Mouse (Mus musculus): ENCODE results near the gene Tmem50a. TPM values are rescaled to one million over a fixed set of nuclear protein-coding genes. Genes with fewer than 3 reads are reported as not detected.
A peak's percentile ranks its signal among the peaks of the same experiment; 100 is the strongest.
"Not testable (repeated sequence)": the region's sequence is repeated elsewhere in the genome, so short reads cannot be mapped to it uniquely, and the experiment has no call there.

The Tmem50a gene
- polyA plus RNA-seq, 1 experiment from 2014 or later, result 131 TPM

- H3K36me3 ChIP-seq (ENCODE audit: control insufficient read depth, insufficient read depth, low read length), result no peaks in the 10 kb centered on the region
- H3K4me1 ChIP-seq (replicated peaks; ENCODE audit: control insufficient read depth, insufficient read depth, low read length), result peaks cover 30% of the 10 kb centered on the region
- no peak overlapping the region; the same call in none of the 2 replicates for H3K9ac ChIP-seq (ENCODE audit: low read depth, low read length)
- DNase-seq (ENCODE audit: low spot score), result no peak
- H3K9me3 ChIP-seq (ENCODE audit: control insufficient read depth, low read length), result no peaks in the 10 kb centered on the region
- H3K27me3 ChIP-seq (replicated peaks; ENCODE audit: control insufficient read depth, insufficient read depth, low read length), result no peaks in the 10 kb centered on the region
- ATAC-seq (replicated peaks; ENCODE audit: low FRiP score), result no peak
- peak overlapping the region; percentile 50 for H3K4me2 ChIP-seq
- H3K27ac ChIP-seq (ENCODE audit: low read depth, low read length), result peak overlapping the region; percentile 41; the same call in 1 of the 2 replicates
- WGBS, result 29% methylated on average over 12 of the region's 12 CpGs
- H3K4me3 ChIP-seq (ENCODE audit: low read depth, low read length), result 0 out of 2 replicates have a peak overlapping the region, but pooled peaks have one; percentile 4
Observed at GRCm38 (mm10) chr4:134919733-134920540, 5.1 kb upstream of the Tmem50a start.

- Histone ChIP-seq H3K9ac (ENCODE audit: low read depth, low read length) (0 out of 2 replicates have a peak overlapping the region, but pooled peaks have one; percentile 8), H3K4me2 (no peak overlapping the region), H3K4me1 (replicated peaks; ENCODE audit: control insufficient read depth, insufficient read depth, low read length) (peaks cover 29% of the 10 kb centered on the region), H3K27ac (ENCODE audit: low read depth, low read length) (peak overlapping the region; percentile 65), H3K27me3 (replicated peaks; ENCODE audit: control insufficient read depth, insufficient read depth, low read length) (no peaks in the 10 kb centered on the region), H3K36me3 (ENCODE audit: control insufficient read depth, insufficient read depth, low read length) (no peaks in the 10 kb centered on the region), H3K9me3 (ENCODE audit: control insufficient read depth, low read length) (no peaks in the 10 kb centered on the region), H3K4me3 (ENCODE audit: low read depth, low read length) (no peak overlapping the region)
- WGBS, result 44% methylated on average over 7 of the region's 7 CpGs
- DNase-seq (ENCODE audit: low spot score), result no peak
- ATAC-seq (replicated peaks; ENCODE audit: low FRiP score), result no peak
Observed at GRCm38 (mm10) chr4:134918381-134918780, 3.6 kb upstream of the Tmem50a start.

DNA sequence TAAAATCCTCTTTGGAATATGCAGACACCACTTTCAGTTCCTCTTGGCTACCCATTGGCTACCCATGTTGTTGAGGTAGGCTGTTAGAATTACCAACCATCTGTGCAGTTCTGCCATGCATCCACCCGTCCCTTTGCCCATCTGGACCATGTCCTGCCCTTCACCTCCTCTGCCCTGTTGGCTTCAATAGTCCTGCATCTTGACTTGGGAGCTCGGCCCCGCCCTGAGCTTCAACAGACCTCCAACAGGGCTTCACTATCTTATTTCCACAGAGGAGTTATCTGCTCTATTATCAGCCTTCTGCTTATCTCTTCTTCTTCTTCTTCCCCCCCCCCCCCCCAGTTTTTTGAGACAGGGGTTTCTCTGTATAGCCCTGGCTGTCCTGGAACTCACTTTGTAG, 2.4 kb upstream of the Tmem50a start:
- peaks cover 36% of the 10 kb centered on the region for H3K4me1 ChIP-seq (replicated peaks; ENCODE audit: control insufficient read depth, insufficient read depth, low read length)
- 50% methylated on average over 3 of the region's 3 CpGs for WGBS

GRCm38 (mm10) chr4:134915223-134916050, 613 bp upstream of the Tmem50a start:
- H3K27me3 ChIP-seq (replicated peaks; ENCODE audit: control insufficient read depth, insufficient read depth, low read length), result no peaks in the 10 kb centered on the region
- DNase-seq (ENCODE audit: low spot score), result no peak
- H3K36me3 ChIP-seq (ENCODE audit: control insufficient read depth, insufficient read depth, low read length), result peaks cover 8% of the 10 kb centered on the region; the same call in 1 of the 2 replicates
- no peaks in the 10 kb centered on the region for H3K9me3 ChIP-seq (ENCODE audit: control insufficient read depth, low read length)
- H3K4me1 ChIP-seq (replicated peaks; ENCODE audit: control insufficient read depth, insufficient read depth, low read length), result peaks cover 36% of the 10 kb centered on the region
- H3K4me3 ChIP-seq (ENCODE audit: low read depth, low read length), result peak overlapping the region; percentile 93
- peak overlapping the region; percentile 68 for H3K4me2 ChIP-seq
- H3K9ac ChIP-seq (ENCODE audit: low read depth, low read length), result peak overlapping the region; percentile 93
- H3K27ac ChIP-seq (ENCODE audit: low read depth, low read length), result peak overlapping the region; percentile 99
- 60% methylated on average over 14 of the region's 14 CpGs for WGBS
- ATAC-seq (replicated peaks; ENCODE audit: low FRiP score), result no peak

More for the DNA sequence above, 2.4 kb upstream of the Tmem50a start:
- peak; percentile 46 for ATAC-seq (replicated peaks; ENCODE audit: low FRiP score)
- peak overlapping the region; percentile 36; the same call in 1 of the 2 replicates for H3K27ac ChIP-seq (ENCODE audit: low read depth, low read length)
- H3K36me3 ChIP-seq (ENCODE audit: control insufficient read depth, insufficient read depth, low read length), result peaks cover 1% of the 10 kb centered on the region; the same call in 1 of the 2 replicates
- no peak overlapping the region for H3K9ac ChIP-seq (ENCODE audit: low read depth, low read length)
- no peak overlapping the region for H3K4me3 ChIP-seq (ENCODE audit: low read depth, low read length)
- peak overlapping the region; percentile 3; the same call in 1 of the 2 replicates for H3K4me2 ChIP-seq
- H3K9me3 ChIP-seq (ENCODE audit: control insufficient read depth, low read length), result no peaks in the 10 kb centered on the region
- no peak for DNase-seq (ENCODE audit: low spot score)
- no peaks in the 10 kb centered on the region for H3K27me3 ChIP-seq (replicated peaks; ENCODE audit: control insufficient read depth, insufficient read depth, low read length)

- ATAC-seq (replicated peaks; ENCODE audit: low FRiP score) (peak; percentile 70), DNase-seq (ENCODE audit: low spot score) (no peak)
- peak overlapping the region; percentile 68 for H3K4me2 ChIP-seq
- H3K4me3 ChIP-seq (ENCODE audit: low read depth, low read length), result peak overlapping the region; percentile 93
- H3K27ac ChIP-seq (ENCODE audit: low read depth, low read length), result peak overlapping the region; percentile 99
- WGBS, result 2% methylated on average over 43 of the region's 43 CpGs
- peak overlapping the region; percentile 93 for H3K9ac ChIP-seq (ENCODE audit: low read depth, low read length)
- H3K27me3 ChIP-seq (replicated peaks; ENCODE audit: control insufficient read depth, insufficient read depth, low read length), result no peaks in the 10 kb centered on the region
- peaks cover 32% of the 10 kb centered on the region for H3K4me1 ChIP-seq (replicated peaks; ENCODE audit: control insufficient read depth, insufficient read depth, low read length)
- peaks cover 10% of the 10 kb centered on the region for H3K36me3 ChIP-seq (ENCODE audit: control insufficient read depth, insufficient read depth, low read length)
- no peaks in the 10 kb centered on the region for H3K9me3 ChIP-seq (ENCODE audit: control insufficient read depth, low read length)
Observed at GRCm38 (mm10) chr4:134914122-134914863, 531 bp downstream of the Tmem50a start.

GRCm38 (mm10) chr4:134913413-134913812, 1.4 kb downstream of the Tmem50a start:
- H3K27ac ChIP-seq (ENCODE audit: low read depth, low read length), result no peak overlapping the region
- WGBS, result 28% methylated on average over 3 of the region's 3 CpGs
- DNase-seq (ENCODE audit: low spot score) (peak; percentile 63), ATAC-seq (replicated peaks; ENCODE audit: low FRiP score) (no peak)
- no peaks in the 10 kb centered on the region for H3K9me3 ChIP-seq (ENCODE audit: control insufficient read depth, low read length)
- H3K4me1 ChIP-seq (replicated peaks; ENCODE audit: control insufficient read depth, insufficient read depth, low read length), result peaks cover 29% of the 10 kb centered on the region
- H3K4me2 ChIP-seq, result peak overlapping the region; percentile 68
- no peaks in the 10 kb centered on the region for H3K27me3 ChIP-seq (replicated peaks; ENCODE audit: control insufficient read depth, insufficient read depth, low read length)
- H3K9ac ChIP-seq (ENCODE audit: low read depth, low read length), result 0 out of 2 replicates have a peak overlapping the region, but pooled peaks have one; percentile 25
- peak overlapping the region; percentile 93 for H3K4me3 ChIP-seq (ENCODE audit: low read depth, low read length)
- peaks cover 19% of the 10 kb centered on the region for H3K36me3 ChIP-seq (ENCODE audit: control insufficient read depth, insufficient read depth, low read length)

DNA sequence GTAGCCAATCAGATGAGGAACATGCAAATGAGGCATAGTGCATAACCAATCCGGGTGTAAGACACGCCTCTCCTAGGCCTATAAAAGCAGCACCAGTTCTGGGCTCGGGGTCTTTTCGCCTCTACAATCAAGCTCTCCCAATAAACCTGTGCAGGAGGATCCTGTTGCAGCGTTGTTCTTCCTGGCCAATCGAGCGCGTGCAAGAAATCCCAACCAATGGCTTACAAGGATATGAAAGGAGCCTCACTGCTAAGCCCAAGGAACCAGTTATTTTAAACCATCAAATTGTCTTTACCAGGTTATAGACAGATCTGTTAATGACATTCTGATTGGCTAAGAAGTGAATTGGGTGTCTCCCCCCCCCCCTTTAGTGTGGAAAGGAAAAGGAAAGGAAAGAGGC, 3.4 kb downstream of the Tmem50a start:
- H3K27ac ChIP-seq (ENCODE audit: low read depth, low read length); H3K4me3 ChIP-seq (ENCODE audit: low read depth, low read length); ATAC-seq (replicated peaks; ENCODE audit: low FRiP score); H3K27me3 ChIP-seq (replicated peaks; ENCODE audit: control insufficient read depth, insufficient read depth, low read length); H3K9me3 ChIP-seq (ENCODE audit: control insufficient read depth, low read length); H3K9ac ChIP-seq (ENCODE audit: low read depth, low read length); DNase-seq (ENCODE audit: low spot score); H3K4me2 ChIP-seq: not testable (repeated sequence)
- Histone ChIP-seq H3K36me3 (ENCODE audit: control insufficient read depth, insufficient read depth, low read length) (peaks cover 32% of the 10 kb centered on the region), H3K4me1 (replicated peaks; ENCODE audit: control insufficient read depth, insufficient read depth, low read length) (peaks cover 14% of the 10 kb centered on the region)
- WGBS, result 96% methylated on average over 6 of the region's 8 CpGs

DNA sequence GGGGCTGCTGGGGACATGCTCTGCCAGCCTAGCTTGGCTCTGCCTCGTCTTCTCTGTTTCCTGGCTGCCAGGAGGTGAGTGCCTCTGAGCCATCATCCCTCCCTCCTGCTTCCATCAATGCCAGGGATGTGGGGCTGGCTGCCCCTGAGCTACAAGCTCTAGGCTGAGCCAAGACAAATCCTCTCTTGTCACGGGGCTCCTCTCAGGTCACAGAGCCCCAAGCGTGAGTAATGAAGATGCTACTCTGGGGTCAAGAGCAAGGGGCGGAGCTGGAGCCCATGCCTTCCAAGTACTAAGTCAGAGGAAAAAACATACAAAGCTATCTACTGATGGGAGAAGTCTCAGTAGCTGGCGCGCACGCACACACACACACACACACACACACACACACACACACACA, 11.8 kb downstream of the Tmem50a start:
- Histone ChIP-seq H3K4me3 (ENCODE audit: low read depth, low read length) (no peak overlapping the region), H3K36me3 (ENCODE audit: control insufficient read depth, insufficient read depth, low read length) (peaks cover 39% of the 10 kb centered on the region), H3K4me1 (replicated peaks; ENCODE audit: control insufficient read depth, insufficient read depth, low read length) (no peaks in the 10 kb centered on the region), H3K9me3 (ENCODE audit: control insufficient read depth, low read length) (no peaks in the 10 kb centered on the region), H3K9ac (ENCODE audit: low read depth, low read length) (no peak overlapping the region), H3K27me3 (replicated peaks; ENCODE audit: control insufficient read depth, insufficient read depth, low read length) (no peaks in the 10 kb centered on the region), H3K27ac (ENCODE audit: low read depth, low read length) (no peak overlapping the region), H3K4me2 (no peak overlapping the region)
- WGBS, result 77% methylated on average over 7 of the region's 7 CpGs
- DNase-seq (ENCODE audit: low spot score) (no peak), ATAC-seq (replicated peaks; ENCODE audit: low FRiP score) (no peak)
